In genomic region chr2:33177443-33178242, GRCm38 (mm10) we compare ENCODE assay signal across 9 mouse cellular contexts. TPM values are rescaled to one million over a fixed set of nuclear protein-coding genes. Genes with fewer than 3 reads are reported as not detected.
DNase-seq lines count a peak whose midpoint lies in the region; ATAC-seq and TF ChIP-seq lines count a peak whose summit lies in the region.
"Had no signal": no experiment of that assay in that cellular context is flagged by ENCODE, and none has a peak within 500 bp of the region (broad histone marks: within the 10 kb centered on the region; RNA-seq: fewer than 3 reads in every experiment).

No protein-coding gene starts in this region.

- H3K27ac ChIP-seq in layer of hippocampus, adult 2 months: peak overlapping the region; percentile 46; the same call in 1 of the 2 replicates
- peak overlapping the region; percentile 30; the same call in 1 of the 2 replicates for H3K27ac ChIP-seq in embryonic facial prominence, embryonic 12.5 days
- peak overlapping the region; percentile 76 for H3K27ac ChIP-seq in intestine, embryonic 15.5 days
- no peak overlapping the region for H3K27ac ChIP-seq in forebrain, embryonic 11.5 days (ENCODE audit: low read depth, low read length)

- H3K27me3 ChIP-seq in embryonic facial prominence, embryonic 12.5 days: no peaks in the 10 kb centered on the region
- no peaks in the 10 kb centered on the region for H3K27me3 ChIP-seq in intestine, embryonic 15.5 days (replicated peaks)
- H3K27me3 ChIP-seq in forebrain, embryonic 11.5 days (ENCODE audit: control insufficient read depth, insufficient read depth, low read length): no peaks in the 10 kb centered on the region

- H3K4me1 ChIP-seq in embryonic facial prominence, embryonic 12.5 days: peaks cover 30% of the 10 kb centered on the region
- peaks cover 32% of the 10 kb centered on the region for H3K4me1 ChIP-seq in intestine, embryonic 15.5 days (replicated peaks)
- H3K4me1 ChIP-seq in forebrain, embryonic 11.5 days (replicated peaks; ENCODE audit: control insufficient read depth, insufficient read depth, low read length): peaks cover 17% of the 10 kb centered on the region

- DNase-seq in layer of hippocampus, adult 2 months (ENCODE audit: low spot score in 2 of 2): no peak
- no peak for DNase-seq in layer of hippocampus, adult 18-20 months (ENCODE audit: low spot score in 2 of 2)
- DNase-seq in mesoderm, embryonic 11.5 days (ENCODE audit: low read depth, low spot score): peak; percentile 33
- DNase-seq in forebrain, embryonic 11.5 days (ENCODE audit: low spot score): no peak
- DNase-seq in ovary, adult 18-20 months (ENCODE audit: low spot score): no peak
- DNase-seq in gastrocnemius, postnatal 14 days: no peak

- ATAC-seq in embryonic facial prominence, embryonic 12.5 days (ENCODE audit: insufficient number of reproducible peaks, insufficient read depth, low FRiP score, low TSS enrichment): no peak
- ATAC-seq in intestine, embryonic 15.5 days: peak; percentile 82
- ATAC-seq in forebrain, embryonic 11.5 days (replicated peaks; ENCODE audit: low FRiP score): no peak

- H3K4me2 ChIP-seq in embryonic facial prominence, embryonic 12.5 days (replicated peaks): no peak overlapping the region
- peak overlapping the region; percentile 47 for H3K4me2 ChIP-seq in intestine, embryonic 15.5 days (replicated peaks)
- no peak overlapping the region for H3K4me2 ChIP-seq in forebrain, embryonic 11.5 days (ENCODE audit: low read depth, low read length, severe bottlenecking)

- 0 out of 2 replicates have a peak overlapping the region, but pooled peaks have one; percentile 7 for H3K9ac ChIP-seq in embryonic facial prominence, embryonic 12.5 days
- H3K9ac ChIP-seq in intestine, embryonic 15.5 days: no peak overlapping the region
- no peak overlapping the region for H3K9ac ChIP-seq in forebrain, embryonic 11.5 days (ENCODE audit: low read length)

- intact Hi-C loops in gastrocnemius, postnatal 14 days (cut with DNase I; ENCODE audit: low total_unique reads): no loop called here

- no peaks in the 10 kb centered on the region for H3K9me3 ChIP-seq in embryonic facial prominence, embryonic 12.5 days
- H3K9me3 ChIP-seq in intestine, embryonic 15.5 days: no peaks in the 10 kb centered on the region
- H3K9me3 ChIP-seq in forebrain, embryonic 11.5 days (ENCODE audit: control insufficient read depth, low read length): no peaks in the 10 kb centered on the region

- 77% methylated on average over 12 of the region's 12 CpGs for WGBS in embryonic facial prominence, embryonic 12.5 days
- WGBS in intestine, embryonic 15.5 days: 27% methylated on average over 12 of the region's 12 CpGs
- WGBS in forebrain, embryonic 11.5 days: 88% methylated on average over 12 of the region's 12 CpGs

- TF ChIP-seq CTCF in layer of hippocampus, adult 2 months (conservative IDR thresholded peaks at IDR 0.05): no peak

- H3K36me3 ChIP-seq in embryonic facial prominence, embryonic 12.5 days: no peaks in the 10 kb centered on the region
- no peaks in the 10 kb centered on the region for H3K36me3 ChIP-seq in intestine, embryonic 15.5 days
- H3K36me3 ChIP-seq in forebrain, embryonic 11.5 days (ENCODE audit: control insufficient read depth, insufficient read depth, low read length): no peaks in the 10 kb centered on the region

- H3K4me3 ChIP-seq in layer of hippocampus, adult 2 months: no peak overlapping the region
- H3K4me3 ChIP-seq in embryonic facial prominence, embryonic 12.5 days: no peak overlapping the region
- H3K4me3 ChIP-seq in intestine, embryonic 15.5 days (replicated peaks): no peak overlapping the region
- no peak overlapping the region for H3K4me3 ChIP-seq in forebrain, embryonic 11.5 days (ENCODE audit: low read depth, low read length)
- H3K4me3 ChIP-seq: erythroblast, embryonic 14.5 days had no signal

RNA-seq across cellular contexts. Expression of gene Angptl2, which starts 38.2 kb away (rescaled TPM):
- total RNA-seq in layer of hippocampus, adult 2 months (2021): 1 to 10 TPM in 1 of 2 experiments, under 1 TPM in 1; 0.81 to 2.2 TPM
- total RNA-seq in layer of hippocampus, adult 18-20 months (2021): 1 to 10 TPM in 1 of 2 experiments, under 1 TPM in 1; 0.94 to 1.5 TPM
- 42.6 and 43.9 TPM in 2 replicates for polyA plus RNA-seq in embryonic facial prominence, embryonic 12.5 days (2016; fragmentation: Nextera tagmentation; extraction: Ambion mirVana)
- polyA plus RNA-seq in intestine, embryonic 15.5 days (2015; fragmentation: Nextera tagmentation; extraction: Ambion mirVana): 36.8 and 38.5 TPM in 2 replicates
- polyA plus RNA-seq in forebrain, embryonic 11.5 days (2014; fragmentation: Nextera tagmentation; extraction: Ambion mirVana): 24.4 and 25.2 TPM in 2 replicates
- 100 to 1,000 TPM; 121 to 163 TPM for total RNA-seq in gastrocnemius, postnatal 14 days (2021)
- polyA plus RNA-seq: erythroblast, embryonic 14.5 days had no signal

RNA-seq across cellular contexts. Expression of gene Garnl3, which starts 46.2 kb away (rescaled TPM):
- total RNA-seq in layer of hippocampus, adult 2 months (2021): 10 to 100 TPM; 31.7 to 35.2 TPM
- 10 to 100 TPM; 28.7 to 37.6 TPM for total RNA-seq in layer of hippocampus, adult 18-20 months (2021)
- 12.3 and 14.3 TPM in 2 replicates for polyA plus RNA-seq in embryonic facial prominence, embryonic 12.5 days (2016; fragmentation: Nextera tagmentation; extraction: Ambion mirVana)
- polyA plus RNA-seq in intestine, embryonic 15.5 days (2015; fragmentation: Nextera tagmentation; extraction: Ambion mirVana): 10.3 and 11.7 TPM in 2 replicates
- polyA plus RNA-seq in forebrain, embryonic 11.5 days (2014; fragmentation: Nextera tagmentation; extraction: Ambion mirVana): 9.7 and 12.9 TPM in 2 replicates
- 1 to 10 TPM; 2.0 to 2.3 TPM for total RNA-seq in gastrocnemius, postnatal 14 days (2021)
- polyA plus RNA-seq: erythroblast, embryonic 14.5 days had no signal

Comparison
In these comparisons a context has a peak if more than half of its experiments do, and no peak if none do; other contexts are left out.
1. RNA of gene Angptl2, which starts 38.2 kb away (total RNA-seq): 121 to 163 TPM in gastrocnemius, postnatal 14 days; 0.81 to 2.2 TPM in layer of hippocampus, adult 2 months and 0.94 to 1.5 TPM in layer of hippocampus, adult 18-20 months; every median in the first group is over 10 times any median in the second.
2. RNA of gene Garnl3, which starts 46.2 kb away (total RNA-seq): 28.7 to 37.6 TPM in layer of hippocampus, adult 18-20 months and 31.7 to 35.2 TPM in layer of hippocampus, adult 2 months; 2.0 to 2.3 TPM in gastrocnemius, postnatal 14 days; every median in the first group is over 4 times any median in the second.